Mouse (Mus musculus) brain, embryonic 14.5 days (tissue): ENCODE results near the gene Galnt2. TPM values are rescaled to one million over a fixed set of nuclear protein-coding genes. Genes with fewer than 3 reads are reported as not detected.
A peak's percentile ranks its signal among the peaks of the same experiment; 100 is the strongest.

Source experiments
- DNase-seq: peaks from one replicate; pipeline ENCODE4 v3.0.0-alpha.2; 2011; ENCODE audit warnings: low read depth
- CTCF ChIP-seq: fragments of 200-500 bp; IDR thresholded peaks from 2 replicates; pipeline ENCODE4 v1.5.1; 2012; ENCODE audit warnings: inconsistent platforms, mild to moderate bottlenecking, moderate library complexity, borderline replicate concordance; ENCODE audit not compliant: insufficient read depth, insufficient read length; ENCODE audit errors: extremely low read depth
- POLR2A ChIP-seq: fragments of 200-500 bp; IDR thresholded peaks from 2 replicates; pipeline ENCODE4 v1.6.1; 2012; ENCODE audit warnings: mild to moderate bottlenecking, inconsistent platforms, borderline replicate concordance; ENCODE audit not compliant: poor library complexity, insufficient read depth, insufficient read length, severe bottlenecking; ENCODE audit errors: extremely low read depth
- polyA plus RNA-seq: library from polyadenylated mRNA; depleted of rRNA; stranded (reverse); fragments of >200 nt; gene quantifications from 2 replicates; pipeline ENCODE4 v1.2.3, GENCODE M21; 2012; rRNA removed

The Galnt2 gene
- 42.0 and 50.3 TPM in 2 replicates for polyA plus RNA-seq

DNA sequence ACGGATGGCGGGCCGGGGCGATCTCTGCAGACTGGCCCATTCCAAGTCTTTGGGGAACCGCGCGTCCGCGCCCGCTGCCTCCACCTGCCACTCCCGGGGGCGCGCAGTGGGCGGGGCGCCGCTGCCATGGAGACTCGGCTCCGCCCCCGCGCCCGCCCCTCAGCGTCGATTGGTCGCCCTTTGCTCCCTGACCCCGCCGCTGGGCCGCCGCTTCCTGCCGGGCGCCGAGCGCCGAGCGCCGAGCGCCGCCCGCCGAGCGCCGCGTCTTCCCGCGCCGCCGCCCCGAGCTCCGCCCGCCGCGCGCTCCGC, at the start of gene Galnt2:
Gene Galnt2 (plus strand): TSS at position 216 of the 309 bp plus-strand sequence.
- TF ChIP-seq POLR2A, result no peak
- TF ChIP-seq CTCF, result no peak
- DNase-seq, result peak; percentile 95

DNA sequence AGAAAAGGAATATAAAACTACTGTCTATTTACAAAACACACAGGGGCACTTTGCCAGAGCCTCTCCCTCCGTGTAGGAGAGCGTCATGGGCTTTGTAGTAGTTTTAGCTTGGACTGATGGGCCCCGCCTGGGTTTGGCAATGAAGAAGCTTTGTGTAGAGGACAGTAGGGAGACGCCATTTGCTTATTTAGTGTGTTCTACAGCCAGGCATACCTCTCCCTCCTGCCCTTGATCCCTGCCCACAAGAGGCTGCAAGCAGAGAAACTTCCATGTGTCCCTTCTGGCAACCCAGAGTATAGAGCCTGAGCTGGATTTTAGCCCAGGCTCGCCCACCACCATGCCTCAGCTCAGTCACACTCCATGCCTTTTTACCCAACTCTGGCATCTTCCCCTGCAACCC, 49.4 kb upstream of the Galnt2 start:
- TF ChIP-seq POLR2A (no peak), CTCF (no peak)
- no peak for DNase-seq

DNA sequence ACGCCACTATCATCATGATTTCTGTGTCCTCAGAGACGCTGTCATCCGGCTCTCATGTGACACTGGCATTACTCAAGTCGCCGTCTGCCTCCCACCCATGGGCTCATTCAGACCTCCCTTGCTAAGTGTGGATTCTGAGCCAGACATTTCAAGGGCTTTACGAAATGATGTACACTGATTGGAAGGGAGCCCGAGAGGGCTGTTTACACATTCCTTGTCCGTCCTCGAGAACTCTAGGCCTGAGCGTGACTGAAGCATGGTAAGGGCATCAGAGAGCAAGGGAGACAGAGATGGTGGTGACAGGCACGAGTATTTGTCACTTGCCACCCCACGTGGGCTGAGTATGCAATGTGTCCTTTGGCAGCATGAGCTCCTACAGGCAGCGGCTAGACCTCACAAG, 49.0 kb upstream of the Galnt2 start:
- TF ChIP-seq CTCF (no peak), POLR2A (no peak)
- DNase-seq, result peak; percentile 52

DNA sequence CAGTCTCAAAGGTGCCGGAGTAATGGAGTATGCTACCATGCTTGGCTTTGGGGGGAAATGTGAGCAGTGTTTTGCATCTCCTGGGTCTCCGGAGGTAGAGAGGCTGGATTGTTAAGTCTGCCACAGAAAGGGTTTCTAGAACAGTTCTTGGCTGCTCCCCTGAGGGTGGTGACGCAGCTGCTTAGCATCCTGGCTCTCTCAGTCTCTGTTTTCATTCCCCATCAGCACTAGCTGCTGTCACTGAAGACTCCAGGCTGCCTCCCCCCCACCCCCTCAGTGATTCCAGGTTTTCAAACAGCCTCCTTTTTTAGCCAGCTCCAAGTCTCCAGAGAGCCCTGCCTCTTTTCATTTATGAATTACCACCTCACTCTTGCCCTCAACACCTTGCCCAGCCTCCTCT, 47.1 kb upstream of the Galnt2 start:
- DNase-seq, result peak; percentile 79
- TF ChIP-seq POLR2A, result no peak
- no peak for TF ChIP-seq CTCF

DNA sequence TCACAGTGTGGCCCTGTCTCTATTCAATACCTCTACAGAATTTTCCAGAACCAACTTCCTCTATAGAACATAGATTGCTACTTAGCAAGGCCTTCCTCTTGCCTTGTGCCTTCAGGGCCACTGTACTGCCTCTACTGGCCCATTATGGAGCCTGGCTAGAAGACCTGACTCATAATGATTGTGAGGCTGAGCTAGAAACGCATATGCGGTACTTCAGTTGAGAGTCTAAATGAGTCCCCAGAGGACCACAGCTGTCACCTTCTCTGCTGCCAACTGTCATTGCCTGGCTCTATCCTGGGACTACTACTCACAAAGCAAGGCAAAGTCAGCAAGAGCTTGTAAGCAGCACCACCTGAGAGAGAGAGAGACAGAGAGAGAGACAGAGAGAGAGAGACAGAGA, 46.7 kb upstream of the Galnt2 start:
- TF ChIP-seq CTCF, result no peak
- TF ChIP-seq POLR2A, result no peak
- peak; percentile 76 for DNase-seq

DNA sequence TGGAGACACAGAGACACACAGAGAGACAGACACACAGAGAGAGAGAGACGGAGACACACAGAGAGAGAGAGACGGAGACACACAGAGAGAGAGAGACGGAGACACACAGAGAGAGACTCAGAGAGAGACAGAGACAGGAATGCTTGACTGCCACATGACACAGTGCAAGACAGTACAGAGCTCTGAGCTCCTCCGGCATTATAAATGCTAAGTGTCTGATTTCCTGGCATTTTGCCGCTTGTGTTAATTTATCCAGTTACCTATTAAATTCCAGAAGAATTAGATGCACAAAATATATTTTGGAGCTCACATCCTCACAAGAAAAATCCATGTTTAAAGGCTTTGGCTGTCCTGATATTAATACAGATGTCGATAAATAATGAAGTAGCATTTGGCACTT, 46.1 kb upstream of the Galnt2 start:
- DNase-seq, result peak; percentile 63
- TF ChIP-seq CTCF, result no peak
- no peak for TF ChIP-seq POLR2A

DNA sequence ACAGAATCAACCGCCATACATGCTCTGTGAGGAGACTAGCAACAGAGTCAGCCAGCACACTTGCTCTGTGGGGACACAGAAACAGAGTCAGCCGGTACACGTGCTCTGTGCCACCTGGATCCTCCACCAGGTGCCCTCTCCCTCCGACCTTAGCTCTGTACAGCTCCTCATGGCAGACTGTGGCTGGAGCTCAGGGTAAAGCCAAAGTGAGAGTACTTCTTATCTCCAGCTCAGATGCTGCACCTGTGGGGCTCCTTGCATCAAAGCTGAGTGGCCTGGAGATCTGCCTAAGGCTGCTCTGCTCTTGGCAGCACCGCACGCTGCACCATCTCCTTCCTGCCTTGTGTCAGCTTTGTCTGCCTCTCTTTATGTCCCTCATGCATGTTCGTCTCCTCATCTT, 40.8 kb upstream of the Galnt2 start:
- TF ChIP-seq CTCF (no peak), POLR2A (no peak)
- no peak for DNase-seq

DNA sequence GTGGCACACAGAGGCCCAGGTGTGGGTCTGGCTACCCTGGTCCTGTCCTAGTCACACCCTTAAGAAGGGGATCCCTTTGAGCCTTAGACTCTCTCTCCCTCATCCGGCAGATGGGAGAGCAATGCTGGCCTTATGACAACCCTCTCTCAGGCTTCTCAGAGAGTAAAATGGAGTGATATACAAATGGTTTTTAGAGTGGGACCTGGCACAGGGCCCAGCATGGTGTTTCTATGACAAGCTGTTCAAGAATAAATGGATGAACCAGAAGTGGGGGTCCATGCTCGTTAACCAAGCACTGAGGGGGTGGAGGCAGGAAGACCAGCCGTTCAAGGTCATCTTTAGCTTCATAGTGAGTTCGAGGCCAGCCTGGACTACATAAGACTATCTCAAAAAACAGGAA, 38.9 kb upstream of the Galnt2 start:
- TF ChIP-seq CTCF (no peak), POLR2A (no peak)
- DNase-seq, result peak; percentile 75

DNA sequence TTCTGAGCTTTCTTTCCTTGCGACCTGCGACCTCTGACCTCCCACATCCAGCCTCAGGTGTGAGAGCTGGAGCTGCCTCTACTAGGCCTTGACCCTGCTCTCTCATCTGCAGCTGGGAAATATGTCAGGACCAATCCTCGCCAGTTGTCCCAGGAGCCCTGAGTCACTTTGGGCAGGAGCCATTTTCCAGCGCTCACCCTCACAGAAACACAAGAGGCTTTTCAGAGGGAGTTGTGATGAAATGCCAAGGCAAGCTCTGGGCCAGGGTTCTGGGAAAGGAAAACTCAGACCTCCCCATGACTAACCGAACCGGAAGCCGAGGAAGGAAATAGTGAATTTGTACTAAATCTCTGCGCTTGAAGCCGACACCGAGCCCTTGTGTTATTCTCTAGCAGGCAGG, 38.2 kb upstream of the Galnt2 start:
- no peak for TF ChIP-seq POLR2A
- no peak for TF ChIP-seq CTCF
- DNase-seq, result no peak

DNA sequence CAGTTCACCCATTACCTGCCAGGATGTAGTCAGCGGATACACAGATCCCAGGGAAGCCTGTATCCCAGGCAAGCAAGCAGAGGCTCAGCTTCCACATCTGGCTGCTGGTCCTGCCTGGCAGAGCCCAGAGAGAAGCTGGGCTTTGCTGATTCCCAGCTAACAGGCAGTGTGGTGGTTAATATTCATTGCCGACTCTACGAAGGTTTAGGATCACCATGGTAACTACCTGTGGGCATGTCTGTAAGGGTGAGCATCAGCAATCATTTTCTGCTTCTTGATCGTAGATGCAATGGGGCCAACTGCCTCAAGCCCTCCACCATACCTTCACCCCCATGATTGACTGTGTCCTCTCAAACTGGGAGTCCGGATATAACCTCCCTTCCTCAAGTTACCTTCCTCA, 37.2 kb upstream of the Galnt2 start:
- TF ChIP-seq CTCF, result no peak
- no peak for TF ChIP-seq POLR2A
- DNase-seq, result peak; percentile 38

DNA sequence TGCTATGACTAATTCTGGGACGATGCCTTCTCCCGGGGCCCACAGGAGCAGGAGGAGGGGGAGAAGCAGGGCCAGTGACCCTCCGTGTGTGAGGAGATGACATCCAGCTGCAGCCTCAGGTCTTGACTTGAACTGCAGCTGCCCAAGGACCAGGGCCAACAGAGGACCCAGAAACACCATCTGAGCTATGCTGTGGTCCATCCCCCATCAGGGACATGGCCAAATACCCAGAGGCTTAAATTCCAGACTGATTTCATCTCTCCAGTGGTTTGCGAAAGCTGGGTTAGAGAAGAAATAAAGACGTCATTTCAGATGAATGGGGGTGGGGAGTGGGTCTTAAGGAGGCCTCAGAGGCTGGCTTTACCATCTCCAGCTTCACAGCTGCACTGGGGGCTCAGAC, 35.0 kb upstream of the Galnt2 start:
- no peak for DNase-seq
- TF ChIP-seq POLR2A (no peak), CTCF (no peak)

DNA sequence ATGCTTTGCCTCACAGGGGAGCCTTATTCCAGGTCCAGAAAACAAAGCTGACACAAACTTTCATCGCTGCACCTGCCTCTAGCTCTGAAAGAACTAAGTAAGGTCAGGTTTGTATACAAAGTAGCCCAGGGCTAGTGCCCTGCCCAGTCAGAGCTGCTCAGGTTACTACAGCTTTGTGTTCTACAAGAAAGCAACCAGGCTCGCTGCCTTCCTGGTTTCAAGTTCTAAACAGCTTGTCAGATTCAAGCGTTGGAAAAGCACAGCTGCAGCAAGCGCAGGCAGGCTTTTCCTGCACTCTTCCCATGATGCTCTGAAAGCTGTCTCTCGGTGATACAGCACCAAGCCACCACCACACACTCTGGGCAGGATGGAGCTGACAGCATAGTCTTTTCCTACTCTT, 34.4 kb upstream of the Galnt2 start:
- TF ChIP-seq POLR2A (no peak), CTCF (no peak)
- no peak for DNase-seq

DNA sequence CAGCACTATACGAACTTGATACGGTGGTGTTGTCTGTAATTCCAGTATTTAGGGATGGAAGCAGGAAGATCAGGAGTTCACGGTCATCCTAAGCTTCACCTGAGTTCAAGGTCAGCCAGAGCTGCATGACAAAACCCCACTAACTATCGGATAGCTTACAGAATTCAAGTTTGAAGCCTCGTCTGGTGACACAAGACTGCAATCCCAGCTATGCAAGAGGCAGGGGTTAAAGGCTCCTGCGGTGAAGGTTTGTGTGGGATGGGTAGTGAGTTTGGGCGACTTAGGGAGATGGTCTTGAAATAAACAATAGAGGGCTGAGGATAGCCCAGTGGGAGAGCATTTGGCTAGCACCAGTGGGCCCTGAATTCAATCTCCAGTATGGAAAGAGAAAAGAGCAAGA, 33.0 kb upstream of the Galnt2 start:
- TF ChIP-seq POLR2A, result no peak
- DNase-seq, result no peak

DNA sequence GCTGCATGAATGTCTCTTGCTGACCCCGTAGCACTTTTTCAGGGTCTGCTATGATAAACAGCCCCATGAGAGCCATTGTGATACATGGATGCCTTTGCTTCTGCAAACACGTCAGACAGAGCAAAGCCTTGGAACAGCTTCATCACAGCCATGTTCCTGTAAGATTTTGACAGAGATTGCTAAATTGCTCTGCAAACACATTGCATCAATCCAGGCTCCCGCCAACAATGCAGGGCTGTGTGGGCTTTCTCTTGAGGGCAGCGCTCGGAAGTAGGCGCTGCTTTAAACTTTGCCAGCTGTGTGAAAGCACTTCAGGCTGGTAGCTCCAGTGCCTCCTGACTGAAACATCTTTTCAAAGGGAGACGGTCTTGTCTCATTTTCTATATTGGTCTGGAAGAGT, 30.8 kb upstream of the Galnt2 start:
- no peak for TF ChIP-seq CTCF
- TF ChIP-seq POLR2A, result no peak
- DNase-seq, result peak; percentile 61
